Mouse (Mus musculus) spleen, adult 2 months (tissue): Measurements from ENCODE around the gene Mllt6.

Experiments used
- CTCF ChIP-seq: fragments of 200-500 bp; IDR thresholded peaks from 2 replicates; pipeline ENCODE4 v1.5.1; 2011; ENCODE audit warnings: mild to moderate bottlenecking, inconsistent platforms; ENCODE audit not compliant: insufficient read depth, insufficient read length, insufficient replicate concordance; ENCODE audit errors: extremely low read depth
- POLR2A ChIP-seq: fragments of 200-500 bp; IDR thresholded peaks from 2 replicates; pipeline ENCODE4 v1.6.1; 2011; ENCODE audit warnings: low read depth, low read length, inconsistent platforms

DNA sequence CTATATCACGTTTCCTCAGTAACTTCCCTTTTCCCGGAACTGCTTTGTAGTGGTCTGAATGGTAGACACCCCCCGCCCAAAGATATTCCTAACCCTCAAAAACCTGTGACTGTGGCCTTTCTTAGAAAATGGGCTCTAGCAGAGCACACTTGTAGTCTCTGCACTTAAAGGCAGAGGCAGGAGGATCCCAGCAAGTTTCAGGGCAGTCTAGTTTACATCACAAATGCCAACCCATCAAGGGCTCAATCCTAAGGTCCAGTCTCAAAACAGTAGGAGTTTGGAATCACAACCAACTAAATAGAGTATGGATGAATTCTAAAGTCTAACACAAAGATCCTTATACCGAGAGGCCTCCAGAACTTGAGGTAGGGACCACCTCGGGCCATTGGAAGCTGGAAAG is 37.7 kb upstream of the Mllt6 start:
- TF ChIP-seq CTCF (no peak), POLR2A (no peak)
